Mouse (Mus musculus): ENCODE measurements at regions not wholly inside any gene's neighbourhood (a gene's known extent, or its start where the extent isn't known, plus 50 kb on each side); places are given as distances from the start of the nearest gene placed in this dataset.

GRCm38 (mm10) chr12:11981743-11982142 is 280.2 kb upstream of the Fam49a start:
- H3K27ac ChIP-seq (replicated peaks; ENCODE audit: low read depth, low read length): no peak overlapping the region
- ATAC-seq (ENCODE audit: low read depth) (no peak), DNase-seq (ENCODE audit: low spot score) (no peak)
- H3K4me3 ChIP-seq (ENCODE audit: low read depth, low read length): no peak overlapping the region
- WGBS: 71% methylated on average over 1 of the region's 1 CpGs
- no peaks in the 10 kb centered on the region for H3K27me3 ChIP-seq (replicated peaks; ENCODE audit: control insufficient read depth, insufficient read depth, low read length)
- H3K4me2 ChIP-seq (ENCODE audit: low read depth, low read length): no peak overlapping the region
- H3K4me1 ChIP-seq (ENCODE audit: control insufficient read depth, insufficient read depth, low read length): no peaks in the 10 kb centered on the region
- H3K9ac ChIP-seq (ENCODE audit: low read depth, low read length): no peak overlapping the region
- no peaks in the 10 kb centered on the region for H3K9me3 ChIP-seq (ENCODE audit: control insufficient read depth, low read length)
- H3K36me3 ChIP-seq (ENCODE audit: control insufficient read depth, insufficient read depth, low read length): no peaks in the 10 kb centered on the region

GRCm38 (mm10) chr12:11993513-11993912 is 268.4 kb upstream of the Fam49a start:
- Histone ChIP-seq H3K36me3 (ENCODE audit: control insufficient read depth, insufficient read depth, low read length) (no peaks in the 10 kb centered on the region), H3K9me3 (ENCODE audit: control insufficient read depth, low read length) (no peaks in the 10 kb centered on the region), H3K27me3 (replicated peaks; ENCODE audit: control insufficient read depth, insufficient read depth, low read length) (no peaks in the 10 kb centered on the region), H3K4me1 (ENCODE audit: control insufficient read depth, insufficient read depth, low read length) (no peaks in the 10 kb centered on the region), H3K4me2 (ENCODE audit: low read depth, low read length) (no peak overlapping the region), H3K27ac (replicated peaks; ENCODE audit: low read depth, low read length) (no peak overlapping the region), H3K4me3 (ENCODE audit: low read depth, low read length) (no peak overlapping the region), H3K9ac (ENCODE audit: low read depth, low read length) (no peak overlapping the region)
- WGBS: 74% methylated on average over 1 of the region's 1 CpGs
- no peak for DNase-seq (ENCODE audit: low spot score)
- no peak for ATAC-seq (ENCODE audit: low read depth)

GRCm38 (mm10) chr12:11999199-11999598 is 262.7 kb upstream of the Fam49a start:
- Histone ChIP-seq H3K4me2 (ENCODE audit: low read depth, low read length) (no peak overlapping the region), H3K9ac (ENCODE audit: low read depth, low read length) (no peak overlapping the region), H3K4me1 (ENCODE audit: control insufficient read depth, insufficient read depth, low read length) (no peaks in the 10 kb centered on the region), H3K4me3 (ENCODE audit: low read depth, low read length) (no peak overlapping the region), H3K36me3 (ENCODE audit: control insufficient read depth, insufficient read depth, low read length) (no peaks in the 10 kb centered on the region), H3K27ac (replicated peaks; ENCODE audit: low read depth, low read length) (no peak overlapping the region), H3K27me3 (replicated peaks; ENCODE audit: control insufficient read depth, insufficient read depth, low read length) (no peaks in the 10 kb centered on the region), H3K9me3 (ENCODE audit: control insufficient read depth, low read length) (no peaks in the 10 kb centered on the region)
- ATAC-seq (ENCODE audit: low read depth): no peak
- WGBS: 80% methylated on average over 4 of the region's 4 CpGs
- no peak for DNase-seq (ENCODE audit: low spot score)

GRCm38 (mm10) chr12:12002414-12002813 is 259.5 kb upstream of the Fam49a start:
- H3K36me3 ChIP-seq (ENCODE audit: control insufficient read depth, insufficient read depth, low read length): no peaks in the 10 kb centered on the region
- 15% methylated on average over 3 of the region's 3 CpGs for WGBS
- no peak overlapping the region for H3K9ac ChIP-seq (ENCODE audit: low read depth, low read length)
- no peaks in the 10 kb centered on the region for H3K27me3 ChIP-seq (replicated peaks; ENCODE audit: control insufficient read depth, insufficient read depth, low read length)
- no peak overlapping the region for H3K4me3 ChIP-seq (ENCODE audit: low read depth, low read length)
- H3K4me1 ChIP-seq (ENCODE audit: control insufficient read depth, insufficient read depth, low read length): no peaks in the 10 kb centered on the region
- H3K27ac ChIP-seq (replicated peaks; ENCODE audit: low read depth, low read length): no peak overlapping the region
- ATAC-seq (ENCODE audit: low read depth) (peak; percentile 18; the same call in 1 of the 2 replicates), DNase-seq (ENCODE audit: low spot score) (peak; percentile 42)
- no peaks in the 10 kb centered on the region for H3K9me3 ChIP-seq (ENCODE audit: control insufficient read depth, low read length)
- H3K4me2 ChIP-seq (ENCODE audit: low read depth, low read length): no peak overlapping the region

- H3K27me3 ChIP-seq (replicated peaks; ENCODE audit: control insufficient read depth, insufficient read depth, low read length): no peaks in the 10 kb centered on the region
- no peak overlapping the region for H3K27ac ChIP-seq (replicated peaks; ENCODE audit: low read depth, low read length)
- DNase-seq (ENCODE audit: low spot score): no peak
- H3K4me2 ChIP-seq (ENCODE audit: low read depth, low read length): no peak overlapping the region
- no peak overlapping the region for H3K4me3 ChIP-seq (ENCODE audit: low read depth, low read length)
- no peak for ATAC-seq (ENCODE audit: low read depth)
- no peaks in the 10 kb centered on the region for H3K36me3 ChIP-seq (ENCODE audit: control insufficient read depth, insufficient read depth, low read length)
- H3K4me1 ChIP-seq (ENCODE audit: control insufficient read depth, insufficient read depth, low read length): no peaks in the 10 kb centered on the region
- no peak overlapping the region for H3K9ac ChIP-seq (ENCODE audit: low read depth, low read length)
- H3K9me3 ChIP-seq (ENCODE audit: control insufficient read depth, low read length): no peaks in the 10 kb centered on the region
Measured at GRCm38 (mm10) chr12:12010592-12010991, 251.3 kb upstream of the Fam49a start.

GRCm38 (mm10) chr12:12023819-12024470 is 238.0 kb upstream of the Fam49a start:
- no peaks in the 10 kb centered on the region for H3K9me3 ChIP-seq (ENCODE audit: control insufficient read depth, low read length)
- no peak overlapping the region for H3K9ac ChIP-seq (ENCODE audit: low read depth, low read length)
- WGBS: 76% methylated on average over 6 of the region's 6 CpGs
- no peaks in the 10 kb centered on the region for H3K36me3 ChIP-seq (ENCODE audit: control insufficient read depth, insufficient read depth, low read length)
- peak; percentile 7 for DNase-seq (ENCODE audit: low spot score)
- no peaks in the 10 kb centered on the region for H3K4me1 ChIP-seq (ENCODE audit: control insufficient read depth, insufficient read depth, low read length)
- no peak for ATAC-seq (ENCODE audit: low read depth)
- no peak overlapping the region for H3K4me2 ChIP-seq (ENCODE audit: low read depth, low read length)
- no peak overlapping the region for H3K4me3 ChIP-seq (ENCODE audit: low read depth, low read length)
- H3K27me3 ChIP-seq (replicated peaks; ENCODE audit: control insufficient read depth, insufficient read depth, low read length): no peaks in the 10 kb centered on the region
- no peak overlapping the region for H3K27ac ChIP-seq (replicated peaks; ENCODE audit: low read depth, low read length)

- DNase-seq (ENCODE audit: low spot score) (no peak), ATAC-seq (ENCODE audit: low read depth) (no peak)
- no peak overlapping the region for H3K9ac ChIP-seq (ENCODE audit: low read depth, low read length)
- WGBS: 75% methylated on average over 2 of the region's 2 CpGs
- H3K4me1 ChIP-seq (ENCODE audit: control insufficient read depth, insufficient read depth, low read length): no peaks in the 10 kb centered on the region
- H3K36me3 ChIP-seq (ENCODE audit: control insufficient read depth, insufficient read depth, low read length): no peaks in the 10 kb centered on the region
- no peaks in the 10 kb centered on the region for H3K27me3 ChIP-seq (replicated peaks; ENCODE audit: control insufficient read depth, insufficient read depth, low read length)
- H3K4me2 ChIP-seq (ENCODE audit: low read depth, low read length): no peak overlapping the region
- H3K4me3 ChIP-seq (ENCODE audit: low read depth, low read length): no peak overlapping the region
- no peaks in the 10 kb centered on the region for H3K9me3 ChIP-seq (ENCODE audit: control insufficient read depth, low read length)
- H3K27ac ChIP-seq (replicated peaks; ENCODE audit: low read depth, low read length): no peak overlapping the region
Measured at GRCm38 (mm10) chr12:12030039-12030550, 231.8 kb upstream of the Fam49a start.

GRCm38 (mm10) chr12:12034521-12034920 is 227.4 kb upstream of the Fam49a start:
- Histone ChIP-seq H3K4me1 (ENCODE audit: control insufficient read depth, insufficient read depth, low read length) (no peaks in the 10 kb centered on the region), H3K27me3 (replicated peaks; ENCODE audit: control insufficient read depth, insufficient read depth, low read length) (no peaks in the 10 kb centered on the region), H3K4me2 (ENCODE audit: low read depth, low read length) (no peak overlapping the region), H3K9me3 (ENCODE audit: control insufficient read depth, low read length) (no peaks in the 10 kb centered on the region), H3K27ac (replicated peaks; ENCODE audit: low read depth, low read length) (no peak overlapping the region), H3K36me3 (ENCODE audit: control insufficient read depth, insufficient read depth, low read length) (no peaks in the 10 kb centered on the region), H3K9ac (ENCODE audit: low read depth, low read length) (no peak overlapping the region), H3K4me3 (ENCODE audit: low read depth, low read length) (no peak overlapping the region)
- DNase-seq (ENCODE audit: low spot score): no peak
- no peak for ATAC-seq (ENCODE audit: low read depth)

GRCm38 (mm10) chr12:12039217-12039616 is 222.7 kb upstream of the Fam49a start:
- Histone ChIP-seq H3K36me3 (ENCODE audit: control insufficient read depth, insufficient read depth, low read length) (no peaks in the 10 kb centered on the region), H3K27ac (replicated peaks; ENCODE audit: low read depth, low read length) (no peak overlapping the region), H3K9ac (ENCODE audit: low read depth, low read length) (no peak overlapping the region), H3K9me3 (ENCODE audit: control insufficient read depth, low read length) (no peaks in the 10 kb centered on the region), H3K4me2 (ENCODE audit: low read depth, low read length) (no peak overlapping the region), H3K27me3 (replicated peaks; ENCODE audit: control insufficient read depth, insufficient read depth, low read length) (no peaks in the 10 kb centered on the region), H3K4me1 (ENCODE audit: control insufficient read depth, insufficient read depth, low read length) (no peaks in the 10 kb centered on the region), H3K4me3 (ENCODE audit: low read depth, low read length) (no peak overlapping the region)
- DNase-seq (ENCODE audit: low spot score) (no peak), ATAC-seq (ENCODE audit: low read depth) (no peak)
- 74% methylated on average over 1 of the region's 1 CpGs for WGBS

Measured in embryonic facial prominence, embryonic 14.5 days (tissue).